Mouse (Mus musculus) bone marrow macrophage, adult 2 months (primary cell): ENCODE results near the gene Nlrc5. TPM values are rescaled to one million over a fixed set of nuclear protein-coding genes. Genes with fewer than 3 reads are reported as not detected.

Experiments used
- H3K27ac ChIP-seq: 2 replicates; pipeline ENCODE4 v1.5.1; 2012; ENCODE audit warnings: low read depth, low read length; ENCODE audit not compliant: insufficient read depth
- H3K4me1 ChIP-seq: 2 replicates; pipeline ENCODE4 v1.6.1; 2012; ENCODE audit warnings: low read length; ENCODE audit not compliant: control insufficient read depth, insufficient read depth
- H3K4me3 ChIP-seq: 2 replicates; pipeline ENCODE4 v1.5.1; 2012; ENCODE audit warnings: mild to moderate bottlenecking, low read length, moderate library complexity; ENCODE audit not compliant: insufficient read depth
- CTCF ChIP-seq: IDR thresholded peaks from 2 replicates; pipeline ENCODE4 v1.5.1; 2012; ENCODE audit warnings: low read depth, mild to moderate bottlenecking, low read length, moderate library complexity
- POLR2A ChIP-seq: IDR thresholded peaks from 2 replicates; pipeline ENCODE4 v1.6.1; 2012; ENCODE audit warnings: mild to moderate bottlenecking, low read depth, low read length, borderline replicate concordance
- polyA plus RNA-seq: library from polyadenylated mRNA; stranded (reverse); fragments of >200 nt; gene quantifications from 2 replicates; pipeline ENCODE4 v1.2.4, GENCODE M21; 2012; ENCODE audit not compliant: missing spikeins, insufficient read depth, insufficient read length

Gene Nlrc5
- 37.8 and 44.1 TPM in 2 replicates for polyA plus RNA-seq

GRCm38 (mm10) chr8:94433981-94434466 lies at the start of gene Nlrc5:
TSS of gene Nlrc5 (plus strand) at chr8:94434356.
- Histone ChIP-seq H3K4me1 (peaks cover 32% of the 10 kb centered on the region), H3K27ac (peak within 1 kb of the TSS; percentile 45), H3K4me3 (peak within 1 kb of the TSS; percentile 84)
- TF ChIP-seq CTCF (no peak), POLR2A (no peak)

DNA sequence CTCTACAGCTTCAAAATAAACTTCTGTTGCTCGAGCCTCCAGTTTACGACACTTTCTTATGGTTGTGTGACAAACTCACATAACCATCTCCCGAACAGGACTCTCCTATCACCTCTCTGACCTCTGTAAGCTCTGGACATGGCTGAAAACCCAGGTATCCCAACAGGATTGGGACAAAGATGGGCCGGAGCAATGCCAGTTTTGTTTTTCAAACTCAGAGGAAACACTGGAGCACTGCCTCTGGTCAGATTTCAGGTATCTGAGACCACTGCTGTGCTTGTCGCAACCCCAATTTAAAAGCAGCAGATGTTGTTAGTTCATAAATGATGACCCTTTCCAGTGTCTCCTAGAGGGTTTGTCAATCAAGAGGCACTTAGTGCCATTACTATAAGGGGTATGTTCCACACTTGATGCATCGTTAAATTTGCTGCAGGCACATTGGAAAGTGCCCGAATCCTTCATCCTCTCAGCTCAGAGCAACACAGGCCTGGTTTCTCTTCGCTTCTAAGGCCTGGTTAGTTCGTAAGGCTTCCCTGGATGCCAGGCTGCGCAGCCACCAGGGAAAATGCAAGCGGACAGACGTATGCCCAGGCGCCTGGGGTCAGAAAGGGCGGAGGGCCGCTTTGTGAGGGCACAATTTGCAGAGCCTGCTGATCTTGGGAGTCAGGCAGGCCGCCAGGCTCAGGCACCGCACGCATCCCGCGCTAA lies 48.5 kb upstream of the Nlrc5 start:
- TF ChIP-seq CTCF: no peak
- no peak for TF ChIP-seq POLR2A
- H3K27ac ChIP-seq: peak overlapping the region; percentile 31
- 0 out of 2 replicates have a peak, but pooled peaks cover 8% of the 10 kb centered on the region for H3K4me1 ChIP-seq
- H3K4me3 ChIP-seq: peak overlapping the region; percentile 75

DNA sequence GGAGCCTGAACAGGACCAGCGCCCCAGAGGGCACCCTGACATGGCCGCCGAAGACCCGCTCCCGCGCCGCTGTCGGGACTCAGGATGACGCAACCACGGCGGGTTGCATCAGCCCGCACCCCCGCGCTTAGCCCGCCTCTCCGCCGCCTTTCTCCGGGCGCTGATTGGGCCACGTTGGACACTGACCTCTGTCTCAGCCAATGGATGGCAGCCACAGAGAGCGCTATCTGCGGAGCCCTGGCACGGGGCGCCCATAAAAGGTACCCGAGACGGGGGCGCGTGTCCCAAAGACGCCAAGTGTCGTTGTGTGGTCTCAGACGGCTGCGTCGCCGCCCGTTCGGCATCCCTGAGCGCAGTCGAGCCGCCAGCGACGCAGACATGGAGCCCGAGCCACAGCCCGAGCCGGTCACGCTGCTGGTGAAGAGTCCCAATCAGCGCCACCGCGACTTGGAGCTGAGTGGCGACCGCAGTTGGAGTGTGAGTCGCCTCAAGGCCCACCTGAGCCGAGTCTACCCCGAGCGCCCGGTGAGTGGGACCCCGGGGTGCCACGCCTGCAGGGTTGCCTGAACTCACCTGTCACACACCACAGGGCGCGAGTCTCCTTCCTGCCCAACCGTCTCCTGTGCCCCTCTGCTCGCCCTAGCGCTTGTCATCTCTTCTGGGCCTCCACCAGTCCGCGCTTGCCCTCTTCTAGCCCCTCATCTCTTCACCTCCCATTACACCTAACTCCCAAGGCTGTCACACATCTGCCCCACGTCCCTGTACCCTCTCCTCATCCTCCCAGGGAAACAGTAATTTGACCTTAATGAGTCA lies 47.7 kb upstream of the Nlrc5 start, which contains the start of gene Herpud1:
Gene Herpud1 (plus strand): TSS at position 225 of the 813 bp plus-strand sequence.
- TF ChIP-seq CTCF: no peak
- peak within 1 kb of the TSS; percentile 68 for H3K27ac ChIP-seq
- 0 out of 2 replicates have a peak, but pooled peaks cover 8% of the 10 kb centered on the region for H3K4me1 ChIP-seq
- peak within 1 kb of the TSS; percentile 75 for H3K4me3 ChIP-seq

- H3K27ac ChIP-seq: peak overlapping the region; percentile 68
- 0 out of 2 replicates have a peak, but pooled peaks cover 8% of the 10 kb centered on the region for H3K4me1 ChIP-seq
- TF ChIP-seq POLR2A (no peak), CTCF (no peak)
- H3K4me3 ChIP-seq: peak overlapping the region; percentile 75
Observed at GRCm38 (mm10) chr8:94387027-94387684, 47.0 kb upstream of the Nlrc5 start.

DNA sequence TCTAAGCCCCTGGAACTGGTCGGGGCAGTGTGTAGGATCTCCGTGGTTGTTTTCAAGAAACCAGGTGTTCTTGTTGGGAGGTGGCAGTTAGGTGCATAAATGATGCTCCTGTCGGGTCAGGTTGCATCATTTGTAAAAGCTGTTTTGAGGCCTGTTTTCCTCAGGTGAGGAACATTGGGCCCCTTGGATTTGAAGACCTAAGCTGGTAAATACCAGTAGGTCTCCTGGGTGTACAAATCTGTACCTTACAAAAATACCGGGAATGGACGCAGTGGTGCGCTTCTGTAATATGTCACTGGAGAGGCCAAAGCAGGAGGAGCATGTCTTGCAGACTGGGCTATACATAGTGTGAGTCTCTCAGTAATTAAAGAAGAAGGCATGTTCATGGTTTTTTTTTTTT lies 46.4 kb upstream of the Nlrc5 start:
- TF ChIP-seq CTCF (no peak), POLR2A (no peak)
- Histone ChIP-seq H3K27ac (peak overlapping the region; percentile 51), H3K4me3 (peak overlapping the region; percentile 75), H3K4me1 (0 out of 2 replicates have a peak, but pooled peaks cover 8% of the 10 kb centered on the region)

DNA sequence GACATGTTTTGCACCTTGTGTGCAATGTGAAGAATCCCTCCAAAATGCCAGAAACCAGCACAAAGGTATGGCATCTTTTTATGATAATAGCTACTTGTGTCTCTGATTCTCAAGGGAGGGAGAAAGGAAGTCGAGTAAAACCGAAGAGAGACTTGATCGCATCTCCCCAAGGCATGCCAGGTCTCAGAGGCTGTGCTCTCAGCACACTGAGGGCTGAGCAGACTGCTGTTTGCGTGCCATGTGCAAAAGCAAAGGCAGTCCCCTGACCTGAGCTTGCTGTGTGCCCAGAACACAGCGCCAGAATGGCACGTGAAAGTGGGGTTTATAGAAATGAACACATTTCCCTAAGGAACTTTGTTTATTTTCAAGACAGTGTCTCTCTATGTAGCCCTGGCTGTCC lies 44.6 kb upstream of the Nlrc5 start:
- H3K27ac ChIP-seq: no peak overlapping the region
- TF ChIP-seq CTCF: no peak
- no peak for TF ChIP-seq POLR2A
- 0 out of 2 replicates have a peak, but pooled peaks cover 8% of the 10 kb centered on the region for H3K4me1 ChIP-seq
- no peak overlapping the region for H3K4me3 ChIP-seq

- Histone ChIP-seq H3K4me1 (0 out of 2 replicates have a peak, but pooled peaks cover 7% of the 10 kb centered on the region), H3K4me3 (no peak overlapping the region), H3K27ac (no peak overlapping the region)
- TF ChIP-seq CTCF (no peak), POLR2A (no peak)
Observed at GRCm38 (mm10) chr8:94390429-94390828, 43.7 kb upstream of the Nlrc5 start.

DNA sequence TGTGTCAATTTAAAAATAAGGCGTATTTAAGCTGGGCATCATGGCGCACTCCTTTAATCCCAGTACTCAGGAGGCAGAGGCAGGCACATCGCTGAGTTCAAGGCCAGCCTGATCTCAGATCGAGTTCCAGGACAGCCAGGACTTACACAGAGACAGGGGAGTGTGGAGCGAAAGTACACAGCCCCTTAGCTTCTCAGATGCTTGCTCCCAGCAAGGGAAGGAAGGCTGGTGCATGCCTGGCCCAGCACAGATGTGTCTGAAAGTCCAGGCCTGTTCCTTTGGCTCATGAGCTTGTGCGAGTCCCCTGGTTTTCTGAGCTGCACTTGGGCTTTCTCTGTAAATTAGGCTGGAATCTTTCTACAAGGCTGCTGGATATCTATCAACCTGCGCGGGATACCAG lies 43.2 kb upstream of the Nlrc5 start:
- Histone ChIP-seq H3K4me1 (0 out of 2 replicates have a peak, but pooled peaks cover 3% of the 10 kb centered on the region), H3K4me3 (no peak overlapping the region), H3K27ac (no peak overlapping the region)
- TF ChIP-seq CTCF (no peak), POLR2A (no peak)

DNA sequence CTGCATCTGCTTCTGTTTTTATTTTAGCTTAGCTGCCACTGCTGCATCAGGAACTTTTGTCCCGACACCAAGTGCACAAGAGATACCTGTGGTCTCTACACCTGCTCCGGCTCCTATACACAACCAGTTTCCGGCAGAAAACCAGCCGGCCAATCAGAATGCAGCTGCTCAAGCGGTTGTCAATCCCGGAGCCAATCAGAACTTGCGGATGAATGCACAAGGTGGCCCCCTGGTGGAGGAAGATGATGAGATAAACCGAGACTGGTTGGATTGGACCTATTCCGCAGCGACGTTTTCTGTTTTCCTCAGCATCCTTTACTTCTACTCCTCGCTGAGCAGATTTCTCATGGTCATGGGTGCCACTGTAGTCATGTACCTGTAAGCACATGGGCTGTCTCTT lies 42.0 kb upstream of the Nlrc5 start:
- 0 out of 2 replicates have a peak, but pooled peaks have one; percentile 14 for TF ChIP-seq CTCF
- TF ChIP-seq POLR2A: no peak
- Histone ChIP-seq H3K4me3 (no peak overlapping the region), H3K4me1 (0 out of 2 replicates have a peak, but pooled peaks cover 3% of the 10 kb centered on the region), H3K27ac (no peak overlapping the region)
